Mouse (Mus musculus) embryonic facial prominence, embryonic 11.5 days (tissue): ENCODE measurements at regions not wholly inside any gene's neighbourhood (a gene's known extent, or its start where the extent isn't known, plus 50 kb on each side); places are given as distances from the start of the nearest gene placed in this dataset.

ENCODE experiments used
- ATAC-seq: fragments of 200-750 bp; cut with Nextera tagmentation; replicated peaks from 2 replicates; pipeline ENCODE4 v1.8.0; 2017; ENCODE audit warnings: low read depth; ENCODE audit not compliant: insufficient number of reproducible peaks, low FRiP score, low TSS enrichment
- DNase-seq: peaks from one replicate; pipeline ENCODE4 v3.0.0-alpha.2; 2015; ENCODE audit warnings: low spot score
- H3K27ac ChIP-seq: fragments of 300-500 bp; sonication (generic); replicated peaks from 2 replicates; pipeline ENCODE4 v1.5.1; 2014; ENCODE audit warnings: mild to moderate bottlenecking, low read depth, low read length, control low read depth
- H3K27me3 ChIP-seq: fragments of 300-500 bp; sonication (generic); 2 replicates; pipeline ENCODE4 v1.6.1; 2014; ENCODE audit warnings: mild to moderate bottlenecking, low read length, moderate library complexity, mixed read lengths; ENCODE audit not compliant: control insufficient read depth, insufficient read depth
- H3K36me3 ChIP-seq: fragments of 300-500 bp; sonication (generic); replicated peaks from 2 replicates; pipeline ENCODE4 v1.6.1; 2014; ENCODE audit warnings: low read depth, mild to moderate bottlenecking, low read length, moderate library complexity, mixed read lengths; ENCODE audit not compliant: control insufficient read depth, insufficient read depth
- H3K4me1 ChIP-seq: fragments of 300-500 bp; sonication (generic); 2 replicates; pipeline ENCODE4 v1.6.1; 2014; ENCODE audit warnings: low read length, mixed read lengths; ENCODE audit not compliant: control insufficient read depth, insufficient read depth
- H3K4me2 ChIP-seq: fragments of 300-500 bp; sonication (generic); 2 replicates; pipeline ENCODE4 v1.6.1; 2014; ENCODE audit warnings: low read depth, mild to moderate bottlenecking, control low read depth, low read length, moderate library complexity
- H3K4me3 ChIP-seq: fragments of 300-500 bp; sonication (generic); 2 replicates; pipeline ENCODE4 v1.5.1; 2014; ENCODE audit warnings: low read depth, low read length, control low read depth
- H3K9ac ChIP-seq: fragments of 300-500 bp; sonication (generic); replicated peaks from 2 replicates; pipeline ENCODE4 v1.6.1; 2014; ENCODE audit warnings: mild to moderate bottlenecking, control low read depth, low read length
- H3K9me3 ChIP-seq: fragments of 300-500 bp; sonication (generic); replicated peaks from 2 replicates; pipeline ENCODE4 v1.6.1; 2016; ENCODE audit warnings: mild to moderate bottlenecking, low read length, inconsistent platforms, mixed read lengths; ENCODE audit not compliant: control insufficient read depth
- WGBS: fragments of 180-500 bp; shearing (Covaris S2); extraction: QIAGEN DNeasy Blood & Tissue Kit; methylation state at CpG from one replicate; pipeline ENCODE4 v1.1.7; 2014; 5-methylcytosine and 5-hydroxymethylcytosine counted together

- no peaks in the 10 kb centered on the region for H3K27me3 ChIP-seq
- no peaks in the 10 kb centered on the region for H3K9me3 ChIP-seq
- H3K36me3 ChIP-seq, result no peaks in the 10 kb centered on the region
- no peak for ATAC-seq
- no peaks in the 10 kb centered on the region for H3K4me1 ChIP-seq
- no peak overlapping the region for H3K4me2 ChIP-seq
- no peak overlapping the region for H3K4me3 ChIP-seq
- WGBS, result 88% methylated on average over 2 of the region's 2 CpGs
- DNase-seq, result no peak
- H3K27ac ChIP-seq, result no peak overlapping the region
- no peak overlapping the region for H3K9ac ChIP-seq
These were observed 248.4 kb downstream of the Gm26897 start for GRCm38 (mm10) chr5:111982106-111982505.

DNA sequence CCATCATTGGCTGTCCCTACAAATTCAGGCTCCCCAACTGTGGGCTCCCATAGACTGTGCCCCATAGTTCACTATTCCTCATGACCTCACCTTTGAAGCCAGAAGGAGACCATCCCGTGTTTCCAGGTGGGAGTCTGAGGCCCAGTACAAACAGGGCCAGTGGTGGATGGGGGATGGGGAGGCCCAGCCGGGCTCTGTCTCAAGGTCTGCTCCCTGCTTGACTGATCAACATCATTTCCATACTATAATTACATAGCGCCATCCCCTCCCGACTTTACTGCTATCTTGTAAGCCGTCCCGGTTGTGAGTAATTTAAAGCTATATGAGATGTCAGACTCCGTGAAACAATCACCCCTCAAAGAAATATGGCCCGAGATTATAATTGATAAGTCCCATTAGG is 252.3 kb downstream of the Gm26897 start:
- H3K9ac ChIP-seq, result no peak overlapping the region
- no peak for DNase-seq
- H3K27me3 ChIP-seq, result no peaks in the 10 kb centered on the region
- no peaks in the 10 kb centered on the region for H3K4me1 ChIP-seq
- no peak overlapping the region for H3K4me3 ChIP-seq
- no peak for ATAC-seq
- H3K9me3 ChIP-seq, result no peaks in the 10 kb centered on the region
- no peak overlapping the region for H3K27ac ChIP-seq
- 80% methylated on average over 8 of the region's 8 CpGs for WGBS
- H3K4me2 ChIP-seq, result no peak overlapping the region
- H3K36me3 ChIP-seq, result no peaks in the 10 kb centered on the region

GRCm38 (mm10) chr5:111987036-111987435 is 253.3 kb downstream of the Gm26897 start:
- no peaks in the 10 kb centered on the region for H3K4me1 ChIP-seq
- no peak overlapping the region for H3K4me3 ChIP-seq
- ATAC-seq (no peak), DNase-seq (peak; percentile 72)
- H3K27ac ChIP-seq, result no peak overlapping the region
- no peaks in the 10 kb centered on the region for H3K9me3 ChIP-seq
- H3K27me3 ChIP-seq, result no peaks in the 10 kb centered on the region
- H3K4me2 ChIP-seq, result no peak overlapping the region
- no peaks in the 10 kb centered on the region for H3K36me3 ChIP-seq
- 55% methylated on average over 6 of the region's 6 CpGs for WGBS
- no peak overlapping the region for H3K9ac ChIP-seq

DNA sequence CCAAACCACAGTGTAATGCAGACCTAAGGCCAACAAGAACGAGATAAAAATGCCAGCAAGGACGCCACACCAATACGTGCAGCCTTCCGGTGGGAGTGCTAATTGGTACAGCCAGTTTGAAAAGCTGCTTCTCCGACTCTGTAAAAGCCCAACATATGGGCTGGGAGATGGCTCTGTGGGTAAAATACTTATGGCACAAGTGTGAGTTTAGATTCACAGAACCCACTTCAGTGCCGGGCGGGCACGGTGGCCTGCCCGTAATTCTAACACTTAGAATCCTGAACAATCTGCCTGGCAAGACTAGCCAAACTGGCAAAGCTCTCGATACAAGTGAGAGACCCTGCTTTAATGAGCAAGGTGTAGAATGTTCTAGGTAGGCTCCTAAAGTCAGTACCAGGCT is 258.1 kb downstream of the Gm26897 start:
- no peak overlapping the region for H3K4me3 ChIP-seq
- H3K9ac ChIP-seq, result no peak overlapping the region
- DNase-seq (no peak), ATAC-seq (no peak)
- WGBS, result 84% methylated on average over 10 of the region's 10 CpGs
- no peaks in the 10 kb centered on the region for H3K36me3 ChIP-seq
- H3K4me2 ChIP-seq, result no peak overlapping the region
- no peaks in the 10 kb centered on the region for H3K27me3 ChIP-seq
- H3K9me3 ChIP-seq, result no peaks in the 10 kb centered on the region
- H3K27ac ChIP-seq, result no peak overlapping the region
- H3K4me1 ChIP-seq, result no peaks in the 10 kb centered on the region

DNA sequence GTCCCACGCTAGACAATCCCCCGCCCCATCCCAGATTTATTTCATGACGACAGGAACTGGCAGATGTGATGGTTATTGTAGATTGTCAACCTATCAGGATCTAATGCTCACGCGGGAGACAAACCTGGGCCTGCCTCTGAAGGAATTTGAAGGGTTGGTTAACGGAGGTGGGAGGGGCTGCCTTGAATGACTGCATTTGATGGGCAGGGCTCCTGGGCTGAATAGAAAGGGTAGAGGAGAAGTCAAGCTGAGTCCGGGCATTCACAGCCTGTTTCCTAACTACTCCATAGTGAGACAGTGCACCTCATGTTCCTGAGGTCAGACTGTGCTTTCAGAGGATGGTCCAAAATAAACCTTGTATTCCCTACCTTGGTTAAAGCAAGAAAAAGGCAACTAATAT is 259.1 kb downstream of the Cryba4 start:
- H3K27ac ChIP-seq, result no peak overlapping the region
- no peak overlapping the region for H3K9ac ChIP-seq
- no peaks in the 10 kb centered on the region for H3K9me3 ChIP-seq
- H3K27me3 ChIP-seq, result no peaks in the 10 kb centered on the region
- no peaks in the 10 kb centered on the region for H3K36me3 ChIP-seq
- DNase-seq (no peak), ATAC-seq (no peak)
- H3K4me2 ChIP-seq, result no peak overlapping the region
- no peaks in the 10 kb centered on the region for H3K4me1 ChIP-seq
- WGBS, result 62% methylated on average over 7 of the region's 7 CpGs
- H3K4me3 ChIP-seq, result no peak overlapping the region

GRCm38 (mm10) chr5:111993930-111994329 is 258.4 kb downstream of the Cryba4 start:
- Histone ChIP-seq H3K4me2 (no peak overlapping the region), H3K9me3 (no peaks in the 10 kb centered on the region), H3K27me3 (no peaks in the 10 kb centered on the region), H3K4me3 (no peak overlapping the region), H3K36me3 (no peaks in the 10 kb centered on the region), H3K9ac (no peak overlapping the region), H3K27ac (no peak overlapping the region), H3K4me1 (no peaks in the 10 kb centered on the region)
- DNase-seq (no peak), ATAC-seq (no peak)
- 74% methylated on average over 9 of the region's 9 CpGs for WGBS

- H3K27ac ChIP-seq, result no peak overlapping the region
- no peaks in the 10 kb centered on the region; the same call in 1 of the 2 replicates for H3K4me1 ChIP-seq
- no peak overlapping the region for H3K4me3 ChIP-seq
- ATAC-seq (no peak), DNase-seq (no peak)
- no peaks in the 10 kb centered on the region for H3K27me3 ChIP-seq
- no peaks in the 10 kb centered on the region for H3K36me3 ChIP-seq
- H3K9ac ChIP-seq, result no peak overlapping the region
- no peaks in the 10 kb centered on the region for H3K9me3 ChIP-seq
- no peak overlapping the region for H3K4me2 ChIP-seq
- 57% methylated on average over 3 of the region's 3 CpGs for WGBS
These were observed 255.5 kb downstream of the Cryba4 start for GRCm38 (mm10) chr5:111996806-111997205.

- Histone ChIP-seq H3K4me2 (no peak overlapping the region), H3K9ac (no peak overlapping the region), H3K27me3 (no peaks in the 10 kb centered on the region), H3K27ac (no peak overlapping the region), H3K4me3 (no peak overlapping the region), H3K36me3 (no peaks in the 10 kb centered on the region), H3K4me1 (peaks cover 6% of the 10 kb centered on the region), H3K9me3 (no peaks in the 10 kb centered on the region; the same call in 1 of the 2 replicates)
- peak; percentile 77 for ATAC-seq
- WGBS, result 5% methylated on average over 32 of the region's 32 CpGs
- peak; percentile 69 for DNase-seq
These were observed 250.3 kb downstream of the Cryba4 start for GRCm38 (mm10) chr5:112001742-112002701.
